Mouse (Mus musculus) embryo, embryonic 11 days (tissue): ENCODE measurements around the gene Usp12.

ENCODE experiments used
- DNase-seq: peaks from one replicate; pipeline ENCODE4 v3.0.0-alpha.2; 2015

Gene Usp12

GRCm38 (mm10) chr5:146794853-146795252 is at the start of gene Usp12:
Usp12 (minus strand) TSS chr5:146795006.
- DNase-seq: peak; percentile 98

- DNase-seq: peak; percentile 50
Measured at GRCm38 (mm10) chr5:146844301-146844941, 49.6 kb upstream of the Usp12 start.

- DNase-seq: no peak
Measured at GRCm38 (mm10) chr5:146841996-146842395, 47.2 kb upstream of the Usp12 start.

- DNase-seq: no peak
Measured at GRCm38 (mm10) chr5:146841301-146841700, 46.5 kb upstream of the Usp12 start.

GRCm38 (mm10) chr5:146840422-146840821 is 45.6 kb upstream of the Usp12 start:
- DNase-seq: no peak

- no peak for DNase-seq
Measured at GRCm38 (mm10) chr5:146839760-146840159, 45.0 kb upstream of the Usp12 start.

- DNase-seq: no peak
Measured at GRCm38 (mm10) chr5:146838836-146839648, 44.2 kb upstream of the Usp12 start.

GRCm38 (mm10) chr5:146837967-146838720 is 43.3 kb upstream of the Usp12 start:
- DNase-seq: no peak

GRCm38 (mm10) chr5:146834959-146835358 is 40.2 kb upstream of the Usp12 start:
- no peak for DNase-seq

GRCm38 (mm10) chr5:146833673-146834201 is 38.9 kb upstream of the Usp12 start:
- no peak for DNase-seq

GRCm38 (mm10) chr5:146832769-146833448 is 38.1 kb upstream of the Usp12 start, which contains the start of gene Rpl21:
Rpl21 (plus strand) TSS chr5:146832890.
- DNase-seq: peak; percentile 97

GRCm38 (mm10) chr5:146832435-146832768 is 37.6 kb upstream of the Usp12 start:
- no peak for DNase-seq

GRCm38 (mm10) chr5:146829528-146829927 is 34.7 kb upstream of the Usp12 start:
- no peak for DNase-seq

GRCm38 (mm10) chr5:146823005-146823404 is 28.2 kb upstream of the Usp12 start:
- no peak for DNase-seq

GRCm38 (mm10) chr5:146818906-146819623 is 24.3 kb upstream of the Usp12 start:
- no peak for DNase-seq

- no peak for DNase-seq
Measured at GRCm38 (mm10) chr5:146817583-146817982, 22.8 kb upstream of the Usp12 start.

GRCm38 (mm10) chr5:146815394-146815793 is 20.6 kb upstream of the Usp12 start:
- DNase-seq: no peak

- no peak for DNase-seq
Measured at GRCm38 (mm10) chr5:146813421-146813820, 18.6 kb upstream of the Usp12 start.

- no peak for DNase-seq
Measured at GRCm38 (mm10) chr5:146812866-146813265, 18.1 kb upstream of the Usp12 start.

GRCm38 (mm10) chr5:146809951-146810350 is 15.1 kb upstream of the Usp12 start:
- no peak for DNase-seq

- DNase-seq: no peak
Measured at GRCm38 (mm10) chr5:146806004-146806430, 11.2 kb upstream of the Usp12 start.

GRCm38 (mm10) chr5:146798031-146798430 is 3.2 kb upstream of the Usp12 start:
- no peak for DNase-seq
